Mouse (Mus musculus): ENCODE measurements around the gene Pmfbp1. TPM values are rescaled to one million over a fixed set of nuclear protein-coding genes. Genes with fewer than 3 reads are reported as not detected.

The Pmfbp1 gene
- polyA plus RNA-seq, 1 experiment, result not detected

DNA sequence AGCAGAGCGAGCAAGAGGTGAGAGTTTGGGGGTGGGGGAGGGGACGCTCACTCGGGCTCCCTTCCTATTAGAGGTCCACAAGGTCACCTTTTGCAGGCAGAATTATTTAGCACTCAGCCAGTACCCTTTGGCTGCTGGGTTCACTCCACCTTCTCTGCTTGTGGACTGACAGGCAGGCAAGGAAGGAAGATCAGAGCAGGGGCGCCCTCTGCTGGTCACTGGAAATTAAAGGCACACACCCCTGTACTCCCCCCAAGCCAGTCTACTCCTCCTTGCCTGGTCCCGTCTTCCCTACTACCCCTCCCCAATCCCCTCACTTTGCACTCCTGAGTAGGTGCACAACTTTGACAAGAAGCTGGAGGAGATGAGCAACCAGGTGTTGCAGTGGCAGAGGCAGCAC lies 42.9 kb downstream of the Pmfbp1 start:
- no peak for TF ChIP-seq SRF (IDR thresholded peaks at IDR 0.05; ENCODE audit: control insufficient read depth, insufficient read length, low read depth)
- no peak for TF ChIP-seq E2F4 (IDR thresholded peaks at IDR 0.05; ENCODE audit: insufficient read depth)
- no peak for TF ChIP-seq MAX (IDR thresholded peaks at IDR 0.05; ENCODE audit: low read depth)
- no peak for TF ChIP-seq MYOG (IDR thresholded peaks at IDR 0.05; ENCODE audit: control insufficient read depth in 1 of 3, insufficient read depth in 1 of 3, insufficient read length in 2 of 3, low read depth in 2 of 3)
- TF ChIP-seq MYOD1 (IDR thresholded peaks at IDR 0.05; ENCODE audit: control insufficient read depth in 1 of 3, insufficient read length in 2 of 3, low read depth in 2 of 3), result no peak
- TF ChIP-seq REST (IDR thresholded peaks at IDR 0.05; ENCODE audit: insufficient read depth, insufficient read length), result no peak
- no peak for TF ChIP-seq TCF12 (IDR thresholded peaks at IDR 0.05; ENCODE audit: insufficient read depth, poor library complexity, severe bottlenecking)
- TF ChIP-seq USF1 (IDR thresholded peaks at IDR 0.05; ENCODE audit: low read depth), result no peak
- no peak for TF ChIP-seq POLR2AphosphoS2 (IDR thresholded peaks at IDR 0.05; ENCODE audit: insufficient read length, low read depth)
- TF ChIP-seq POLR2A (IDR thresholded peaks at IDR 0.05; ENCODE audit: insufficient read length, low read depth), result no peak
- Histone ChIP-seq H3ac (ENCODE audit: control insufficient read depth, insufficient read length) (no peak overlapping the region), H3K79me2 (ENCODE audit: control insufficient read depth, insufficient read depth) (no peaks in the 10 kb centered on the region), H3K36me3 (ENCODE audit: control insufficient read depth, insufficient read depth) (no peaks in the 10 kb centered on the region), H3K27me3 (ENCODE audit: control insufficient read depth, insufficient read depth, insufficient read length) (peaks cover 28% of the 10 kb centered on the region), H3K4me3 (no peak overlapping the region), H3K4me2 (ENCODE audit: low read depth) (no peak overlapping the region)

DNA sequence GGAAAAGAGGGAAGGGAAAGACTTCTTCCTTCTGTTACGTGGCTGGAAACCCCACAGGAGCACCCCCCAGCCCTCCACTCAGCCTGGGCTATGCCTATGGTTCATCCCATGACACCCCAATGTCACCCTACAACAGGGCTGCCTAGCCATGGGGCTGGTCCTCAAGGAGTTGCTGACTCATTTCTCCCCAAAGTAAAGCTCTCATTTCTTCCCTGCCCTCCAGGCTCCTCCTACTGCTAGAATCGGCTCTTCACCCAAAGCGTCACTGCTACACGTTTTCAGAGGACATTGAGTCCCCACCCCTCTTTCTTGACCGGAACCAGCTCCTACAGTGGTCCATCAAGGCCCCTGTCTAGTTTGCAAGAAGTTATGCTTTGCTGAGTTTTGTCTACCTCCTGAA lies 48.3 kb downstream of the Pmfbp1 start:
- H3K79me2 ChIP-seq (ENCODE audit: control insufficient read depth, insufficient read depth), result no peaks in the 10 kb centered on the region
- peaks cover 24% of the 10 kb centered on the region for H3K27me3 ChIP-seq (ENCODE audit: control insufficient read depth, insufficient read depth, insufficient read length)
- no peaks in the 10 kb centered on the region for H3K36me3 ChIP-seq (ENCODE audit: control insufficient read depth, insufficient read depth)
- H3ac ChIP-seq (ENCODE audit: control insufficient read depth, insufficient read length), result no peak overlapping the region
- H3K4me3 ChIP-seq, result no peak overlapping the region
- H3K4me2 ChIP-seq (ENCODE audit: low read depth), result no peak overlapping the region
- TF ChIP-seq POLR2A (IDR thresholded peaks at IDR 0.05; ENCODE audit: insufficient read length, low read depth) (no peak), MYOG (IDR thresholded peaks at IDR 0.05; ENCODE audit: control insufficient read depth in 1 of 3, insufficient read depth in 1 of 3, insufficient read length in 2 of 3, low read depth in 2 of 3) (no peak), TCF3 (IDR thresholded peaks at IDR 0.05; ENCODE audit: insufficient read length, low read depth) (no peak), REST (IDR thresholded peaks at IDR 0.05; ENCODE audit: insufficient read depth, insufficient read length) (no peak), POLR2AphosphoS2 (IDR thresholded peaks at IDR 0.05; ENCODE audit: insufficient read length, low read depth) (no peak)

DNA sequence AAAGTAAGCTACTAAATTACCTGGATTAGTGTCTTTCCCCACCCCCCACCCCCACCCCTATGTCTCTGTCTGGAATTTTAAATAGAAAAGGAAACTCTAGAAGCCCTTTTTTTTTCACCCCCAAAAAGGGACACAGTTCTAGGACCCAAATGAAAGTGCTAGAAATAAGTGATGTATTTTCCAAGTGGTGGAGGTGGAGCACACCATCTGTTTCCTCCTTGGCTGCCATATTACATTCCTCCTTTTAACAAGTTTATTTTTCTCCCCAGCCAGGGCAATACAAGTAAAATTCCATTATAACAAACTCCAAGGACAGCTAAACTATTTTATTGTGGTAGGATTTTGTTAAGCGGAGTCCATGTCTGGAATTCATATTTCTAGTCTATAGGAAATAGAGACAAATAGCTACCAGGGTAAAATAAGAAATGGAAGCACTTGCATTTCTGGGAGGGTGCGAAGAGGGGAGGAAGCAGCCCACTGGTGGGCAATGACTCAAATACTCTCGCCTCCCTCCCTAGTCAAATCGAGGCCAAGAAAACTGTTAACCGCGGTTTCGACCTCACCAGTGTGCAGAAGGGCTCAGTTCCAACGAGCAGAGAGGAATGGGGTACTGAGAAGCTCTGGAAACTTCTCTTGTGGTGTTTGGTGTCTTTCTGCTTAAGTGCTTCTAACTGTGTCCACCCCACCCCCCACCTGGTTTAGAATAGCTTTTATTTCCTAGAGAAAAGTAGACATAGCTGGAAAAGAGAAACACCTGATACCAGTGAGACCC lies 49.1 kb downstream of the Pmfbp1 start:
- TF ChIP-seq TCF12 (IDR thresholded peaks at IDR 0.05; ENCODE audit: insufficient read depth, poor library complexity, severe bottlenecking) (no peak), MYOG (IDR thresholded peaks at IDR 0.05; ENCODE audit: control insufficient read depth in 1 of 3, insufficient read depth in 1 of 3, insufficient read length in 2 of 3, low read depth in 2 of 3) (no peak), POLR2AphosphoS2 (IDR thresholded peaks at IDR 0.05; ENCODE audit: insufficient read length, low read depth) (no peak), E2F4 (IDR thresholded peaks at IDR 0.05; ENCODE audit: insufficient read depth) (no peak), MAX (IDR thresholded peaks at IDR 0.05; ENCODE audit: low read depth) (no peak), REST (IDR thresholded peaks at IDR 0.05; ENCODE audit: insufficient read depth, insufficient read length) (no peak), USF1 (IDR thresholded peaks at IDR 0.05; ENCODE audit: low read depth) (no peak), SRF (IDR thresholded peaks at IDR 0.05; ENCODE audit: control insufficient read depth, insufficient read length, low read depth) (no peak), TCF3 (IDR thresholded peaks at IDR 0.05; ENCODE audit: insufficient read length, low read depth) (no peak), CEBPB (IDR thresholded peaks at IDR 0.05; ENCODE audit: insufficient read depth, poor library complexity, severe bottlenecking) (no peak), MYOD1 (IDR thresholded peaks at IDR 0.05; ENCODE audit: control insufficient read depth in 1 of 3, insufficient read length in 2 of 3, low read depth in 2 of 3) (no peak), POLR2A (IDR thresholded peaks at IDR 0.05; ENCODE audit: insufficient read length, low read depth) (no peak)

DNA sequence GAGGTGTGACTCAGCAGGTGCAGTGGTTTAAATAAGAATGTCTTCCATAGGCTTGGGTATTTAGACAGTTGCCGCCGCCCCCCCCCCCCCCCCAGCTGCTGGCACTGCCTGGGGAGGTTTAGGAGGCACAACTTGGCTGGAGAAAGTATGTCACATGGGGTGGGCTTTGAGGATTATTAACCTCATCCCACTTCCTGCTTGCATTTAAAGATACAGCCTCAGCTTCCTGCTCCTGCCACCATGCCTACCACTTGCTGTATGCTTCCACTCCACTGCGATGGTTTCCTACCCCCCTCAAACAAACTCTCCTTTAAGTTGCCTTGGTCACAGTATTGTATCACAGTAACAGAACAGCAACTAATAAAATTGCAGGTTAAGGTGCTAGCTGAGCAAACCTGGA lies 50.2 kb downstream of the Pmfbp1 start:
- H3K27me3 ChIP-seq (ENCODE audit: control insufficient read depth, insufficient read depth, insufficient read length), result peaks cover 7% of the 10 kb centered on the region
- H3K4me3 ChIP-seq, result no peak overlapping the region
- H3ac ChIP-seq (ENCODE audit: control insufficient read depth, insufficient read length), result no peak overlapping the region
- H3K79me2 ChIP-seq (ENCODE audit: control insufficient read depth, insufficient read depth), result no peaks in the 10 kb centered on the region
- no peak overlapping the region for H3K4me2 ChIP-seq (ENCODE audit: low read depth)
- peaks cover 8% of the 10 kb centered on the region for H3K36me3 ChIP-seq (ENCODE audit: control insufficient read depth, insufficient read depth)
- TF ChIP-seq MYOG (IDR thresholded peaks at IDR 0.05; ENCODE audit: control insufficient read depth in 1 of 3, insufficient read depth in 1 of 3, insufficient read length in 2 of 3, low read depth in 2 of 3) (no peak), USF1 (IDR thresholded peaks at IDR 0.05; ENCODE audit: low read depth) (no peak), REST (IDR thresholded peaks at IDR 0.05; ENCODE audit: insufficient read depth, insufficient read length) (no peak), MAX (IDR thresholded peaks at IDR 0.05; ENCODE audit: low read depth) (no peak), CEBPB (IDR thresholded peaks at IDR 0.05; ENCODE audit: insufficient read depth, poor library complexity, severe bottlenecking) (no peak), SRF (IDR thresholded peaks at IDR 0.05; ENCODE audit: control insufficient read depth, insufficient read length, low read depth) (no peak), POLR2A (IDR thresholded peaks at IDR 0.05; ENCODE audit: insufficient read length, low read depth) (no peak), TCF12 (IDR thresholded peaks at IDR 0.05; ENCODE audit: insufficient read depth, poor library complexity, severe bottlenecking) (no peak), POLR2AphosphoS2 (IDR thresholded peaks at IDR 0.05; ENCODE audit: insufficient read length, low read depth) (no peak), E2F4 (IDR thresholded peaks at IDR 0.05; ENCODE audit: insufficient read depth) (no peak), MYOD1 (IDR thresholded peaks at IDR 0.05; ENCODE audit: control insufficient read depth in 1 of 3, insufficient read length in 2 of 3, low read depth in 2 of 3) (no peak), TCF3 (IDR thresholded peaks at IDR 0.05; ENCODE audit: insufficient read length, low read depth) (no peak)

More for the DNA sequence above, 49.1 kb downstream of the Pmfbp1 start:
- Histone ChIP-seq H3K79me2 (ENCODE audit: control insufficient read depth, insufficient read depth) (no peaks in the 10 kb centered on the region), H3K36me3 (ENCODE audit: control insufficient read depth, insufficient read depth) (peaks cover 2% of the 10 kb centered on the region), H3ac (ENCODE audit: control insufficient read depth, insufficient read length) (no peak overlapping the region), H3K4me3 (no peak overlapping the region), H3K27me3 (ENCODE audit: control insufficient read depth, insufficient read depth, insufficient read length) (peaks cover 16% of the 10 kb centered on the region), H3K4me2 (ENCODE audit: low read depth) (no peak overlapping the region)

Measured in myocyte (in vitro differentiated cells).